Mouse (Mus musculus) testis, adult 2 months (tissue): ENCODE data around the gene Stab1.
A peak's percentile ranks its signal among the peaks of the same experiment; 100 is the strongest.

Experiments used
- CTCF ChIP-seq: fragments of 200-500 bp; IDR thresholded peaks from 2 replicates; pipeline ENCODE4 v1.5.1; 2012; ENCODE audit warnings: low read depth, mild to moderate bottlenecking, inconsistent platforms, low read length, moderate library complexity; ENCODE audit not compliant: control insufficient read depth, insufficient read depth, insufficient replicate concordance
- POLR2A ChIP-seq: fragments of 200-500 bp; IDR thresholded peaks from 2 replicates; pipeline ENCODE4 v1.6.1; 2012; ENCODE audit warnings: low read depth, mild to moderate bottlenecking, inconsistent platforms, low read length, moderate library complexity; ENCODE audit not compliant: control insufficient read depth

- TF ChIP-seq CTCF (peak; percentile 26; the same call in 1 of the 2 replicates), POLR2A (peak; percentile 85)
Measured at GRCm38 (mm10) chr14:31128826-31129219, 39.6 kb downstream of the Stab1 start, which contains the start of gene Smim4.
